Mouse (Mus musculus) stomach, postnatal 0 days (tissue): ENCODE measurements around the gene Prss40.

Source experiments
- CTCF ChIP-seq: IDR thresholded peaks from 2 replicates; pipeline ENCODE4 v1.5.1; 2016; ENCODE audit warnings: antibody characterized with exemption, low read depth, mild to moderate bottlenecking, moderate library complexity
- EP300 ChIP-seq: optimal IDR thresholded peaks from 2 replicates; pipeline ENCODE3; 2016; ENCODE audit warnings: antibody characterized with exemption

DNA sequence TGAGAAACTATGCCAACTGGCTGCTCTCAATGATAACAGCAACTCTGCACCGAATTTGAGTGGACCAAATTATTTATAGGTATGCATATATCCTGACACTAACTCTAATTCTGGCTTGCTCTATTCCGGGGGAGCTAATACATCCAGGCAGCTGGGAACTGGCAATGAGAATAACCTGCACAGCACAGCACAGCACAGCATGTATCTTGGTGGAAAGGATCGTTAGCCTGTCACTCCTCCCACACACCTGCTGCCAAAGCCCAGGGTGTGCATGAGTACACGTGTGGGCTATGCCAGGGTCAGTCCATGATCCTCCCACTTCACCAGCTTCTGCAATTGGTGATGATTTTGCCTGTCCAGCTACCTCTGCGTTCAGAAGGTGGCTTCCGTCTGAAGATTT lies 10.7 kb upstream of the Prss40 start:
- no peak for TF ChIP-seq CTCF
- no peak for TF ChIP-seq EP300
